Mouse (Mus musculus) limb, embryonic 14.5 days (tissue): ENCODE measurements around the gene Ephb2. TPM values are rescaled to one million over a fixed set of nuclear protein-coding genes. Genes with fewer than 3 reads are reported as not detected.

Source experiments
- ATAC-seq: fragments of 200-750 bp; cut with Nextera tagmentation; 2 replicates; pipeline ENCODE4 v1.8.0; 2017; ENCODE audit warnings: low read depth, moderate number of reproducible peaks, moderate TSS enrichment; ENCODE audit not compliant: low FRiP score
- DNase-seq: peaks from one replicate; pipeline ENCODE4 v3.0.0-alpha.2; 2015; ENCODE audit warnings: low spot score
- H3K27ac ChIP-seq: fragments of 300-500 bp; sonication (generic); replicated peaks from 2 replicates; pipeline ENCODE4 v1.5.1; 2014; ENCODE audit warnings: low read depth, mild to moderate bottlenecking, low read length, moderate library complexity, mixed read lengths
- H3K27me3 ChIP-seq: fragments of 300-500 bp; sonication (generic); 2 replicates; pipeline ENCODE4 v1.6.1; 2014; ENCODE audit warnings: low read length, mixed read lengths; ENCODE audit not compliant: control insufficient read depth, insufficient read depth
- H3K36me3 ChIP-seq: fragments of 300-500 bp; sonication (generic); 2 replicates; pipeline ENCODE4 v1.6.1; 2014; ENCODE audit warnings: mild to moderate bottlenecking, low read length, moderate library complexity, mixed read lengths; ENCODE audit not compliant: control insufficient read depth, insufficient read depth
- H3K4me1 ChIP-seq: fragments of 300-500 bp; sonication (generic); 2 replicates; pipeline ENCODE4 v1.6.1; 2014; ENCODE audit warnings: antibody characterized with exemption, low read length, mixed read lengths; ENCODE audit not compliant: control insufficient read depth, insufficient read depth
- H3K4me2 ChIP-seq: fragments of 300-500 bp; sonication (generic); replicated peaks from 2 replicates; pipeline ENCODE4 v1.6.1; 2014; ENCODE audit warnings: low read depth, mild to moderate bottlenecking, low read length, moderate library complexity; ENCODE audit not compliant: severe bottlenecking
- H3K4me3 ChIP-seq: fragments of 300-500 bp; sonication (generic); replicated peaks from 2 replicates; pipeline ENCODE4 v1.5.1; 2014; ENCODE audit warnings: low read length
- H3K9ac ChIP-seq: fragments of 300-500 bp; sonication (generic); 2 replicates; pipeline ENCODE4 v1.6.1; 2014; ENCODE audit warnings: mild to moderate bottlenecking, low read depth, low read length, moderate library complexity; ENCODE audit not compliant: severe bottlenecking
- H3K9me3 ChIP-seq: fragments of 300-500 bp; sonication (generic); 2 replicates; pipeline ENCODE4 v1.6.1; 2016; ENCODE audit warnings: low read length; ENCODE audit not compliant: control insufficient read depth
- POLR2A ChIP-seq: fragments of 200-500 bp; IDR thresholded peaks from 2 replicates; pipeline ENCODE4 v1.8.0; 2012; ENCODE audit warnings: inconsistent platforms, mild to moderate bottlenecking, moderate library complexity, borderline replicate concordance; ENCODE audit not compliant: insufficient read depth, insufficient read length; ENCODE audit errors: extremely low read depth
- WGBS: fragments of 180-500 bp; shearing (Covaris S2); extraction: QIAGEN DNeasy Blood & Tissue Kit; methylation state at CpG from one replicate; pipeline ENCODE4 v1.1.7; 2014; 5-methylcytosine and 5-hydroxymethylcytosine counted together
- polyA plus RNA-seq, 2 experiments: library from polyadenylated mRNA; depleted of rRNA in 1 of 2; stranded (reverse) in 1 of 2; unstranded in 1 of 2; fragments of >200 nt; fragmentation: Nextera tagmentation in 1 of 2; extraction: Ambion mirVana in 1 of 2; gene quantifications; 2 replicates each; pipeline versions ENCODE4 v1.2.1 to v1.2.3; 2012 to 2014

Ephb2 gene
- polyA plus RNA-seq, 2 experiments, result 17.9 to 45.2 TPM

DNA sequence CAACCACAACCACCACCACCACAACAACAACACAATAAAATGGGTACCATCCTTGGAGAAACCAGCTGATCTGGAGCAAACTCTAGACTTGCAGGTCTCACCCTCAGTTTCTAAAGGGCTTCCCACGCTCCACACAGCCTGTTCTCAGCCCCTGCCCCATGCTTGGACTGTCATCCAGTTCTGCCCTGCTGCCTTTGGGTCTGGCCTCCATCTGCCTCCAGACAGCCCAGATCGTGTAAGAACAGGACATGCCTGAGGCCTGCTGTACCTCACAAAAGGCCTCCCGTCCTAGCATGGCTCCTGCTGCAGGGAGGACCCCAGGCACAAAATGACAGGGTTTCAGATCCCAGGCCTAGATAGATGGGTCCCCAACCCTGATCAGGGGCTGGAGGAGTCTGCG, 48.4 kb downstream of the Ephb2 start:
- Histone ChIP-seq H3K27ac (no peak overlapping the region), H3K9me3 (no peaks in the 10 kb centered on the region), H3K27me3 (no peaks in the 10 kb centered on the region), H3K4me2 (no peak overlapping the region), H3K4me1 (peaks cover 24% of the 10 kb centered on the region), H3K9ac (no peak overlapping the region), H3K36me3 (peaks cover 5% of the 10 kb centered on the region; the same call in 1 of the 2 replicates), H3K4me3 (no peak overlapping the region)
- ATAC-seq (no peak), DNase-seq (no peak)
- WGBS, result 48% methylated on average over 4 of the region's 4 CpGs
- no peak for TF ChIP-seq POLR2A

DNA sequence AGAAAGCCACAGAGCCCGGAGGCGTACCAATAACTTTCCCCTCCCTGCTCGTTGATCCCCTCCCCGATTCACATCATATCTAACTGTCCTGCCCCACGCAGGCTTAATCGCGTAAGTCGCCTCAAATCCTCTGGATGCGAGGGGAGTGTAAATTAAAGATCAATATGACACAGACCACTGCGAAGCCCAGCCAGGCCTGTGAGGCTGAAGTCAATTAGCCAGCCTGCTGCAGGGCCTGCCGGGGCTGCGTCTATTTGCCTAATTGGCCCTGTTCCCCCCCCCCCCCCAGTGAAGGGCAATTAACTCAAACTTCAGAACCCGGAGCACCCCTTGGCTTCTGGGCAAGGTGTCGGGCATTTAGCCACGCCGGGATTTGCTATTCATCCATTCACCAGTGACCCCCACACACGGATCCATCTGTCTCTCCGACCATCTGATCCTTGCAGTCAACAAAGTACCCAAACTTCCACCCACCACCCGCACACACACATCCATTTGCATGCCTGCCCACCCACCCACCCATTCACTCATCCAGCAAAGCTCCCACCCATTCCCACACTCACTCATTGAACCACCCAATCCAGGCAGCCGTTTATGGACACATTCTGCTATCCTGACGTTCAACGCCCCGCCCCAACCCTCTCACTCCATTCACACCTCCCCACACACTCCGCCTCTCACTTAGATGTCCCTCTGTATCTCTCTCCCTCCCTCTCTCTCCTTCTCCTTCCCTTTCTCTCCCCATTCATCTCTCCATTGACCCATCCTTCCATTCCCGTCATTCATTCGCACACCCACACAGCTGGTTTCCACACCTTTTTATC, 49.1 kb downstream of the Ephb2 start:
- H3K36me3 ChIP-seq, result peaks cover 5% of the 10 kb centered on the region; the same call in 1 of the 2 replicates
- H3K27ac ChIP-seq, result no peak overlapping the region
- no peaks in the 10 kb centered on the region for H3K9me3 ChIP-seq
- no peak for TF ChIP-seq POLR2A
- ATAC-seq (no peak), DNase-seq (no peak)
- H3K4me3 ChIP-seq, result no peak overlapping the region
- H3K27me3 ChIP-seq, result no peaks in the 10 kb centered on the region
- H3K4me1 ChIP-seq, result peaks cover 31% of the 10 kb centered on the region
- 29% methylated on average over 26 of the region's 26 CpGs for WGBS
- H3K9ac ChIP-seq, result no peak overlapping the region
- H3K4me2 ChIP-seq, result no peak overlapping the region

DNA sequence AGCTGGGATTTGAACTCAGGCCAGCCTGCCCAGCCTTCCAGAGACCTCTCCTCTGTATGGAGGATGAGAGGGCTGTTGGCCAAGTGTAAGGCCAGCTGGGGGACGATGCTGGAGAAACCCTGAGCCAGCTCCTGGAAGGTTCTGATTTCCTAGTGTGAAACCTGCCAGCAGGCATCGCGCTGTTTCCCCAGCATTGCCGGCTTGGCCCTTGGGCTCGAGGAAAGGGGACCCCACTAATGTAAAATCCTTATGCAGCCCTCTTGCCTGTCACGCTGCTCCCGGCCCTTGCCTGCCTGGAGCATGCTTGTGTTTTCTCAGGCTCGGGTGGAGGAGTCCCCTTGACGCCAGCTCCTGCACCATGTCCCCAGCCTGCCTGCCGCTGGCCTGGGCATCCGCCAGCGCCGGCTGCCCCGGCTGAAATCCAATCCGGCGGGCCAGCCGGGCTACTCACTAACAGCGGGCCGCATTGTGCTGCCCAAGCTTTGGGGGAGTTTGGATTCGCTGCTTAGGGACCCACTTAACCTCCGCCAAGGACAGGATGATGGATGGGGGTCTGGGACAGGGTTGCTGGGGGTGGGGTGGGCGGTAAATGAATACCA, 52.1 kb downstream of the Ephb2 start:
- Histone ChIP-seq H3K4me2 (no peak overlapping the region; the same call in 1 of the 2 replicates), H3K4me1 (peaks cover 48% of the 10 kb centered on the region), H3K27me3 (no peaks in the 10 kb centered on the region), H3K9me3 (no peaks in the 10 kb centered on the region), H3K36me3 (peaks cover under 1% of the 10 kb centered on the region; the same call in 1 of the 2 replicates), H3K9ac (no peak overlapping the region), H3K4me3 (no peak overlapping the region), H3K27ac (peak overlapping the region; percentile 55; the same call in 1 of the 2 replicates)
- no peak for TF ChIP-seq POLR2A
- WGBS, result 13% methylated on average over 22 of the region's 22 CpGs
- DNase-seq (peak; percentile 47), ATAC-seq (peak; percentile 56)

DNA sequence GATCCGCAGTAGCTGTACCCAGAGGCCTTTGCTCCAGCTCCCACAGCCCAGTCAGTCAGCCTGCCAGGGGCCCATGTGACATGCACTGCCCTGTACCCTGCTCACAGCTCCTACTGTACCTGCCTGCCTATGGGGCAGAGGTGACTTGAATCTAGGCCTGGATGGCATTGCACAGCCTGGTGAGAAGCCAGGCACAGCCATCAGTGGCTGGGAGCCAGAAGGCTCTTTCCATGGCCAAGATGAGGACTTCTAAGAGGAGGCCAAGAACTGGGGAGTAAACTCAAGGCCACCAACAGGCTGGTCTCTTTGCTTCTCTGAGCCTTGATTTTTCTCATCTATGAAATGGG, 53.2 kb downstream of the Ephb2 start:
- no peaks in the 10 kb centered on the region for H3K9me3 ChIP-seq
- no peak for ATAC-seq
- peaks cover 48% of the 10 kb centered on the region for H3K4me1 ChIP-seq
- no peaks in the 10 kb centered on the region for H3K27me3 ChIP-seq
- DNase-seq, result no peak
- no peak overlapping the region for H3K4me2 ChIP-seq
- H3K4me3 ChIP-seq, result no peak overlapping the region
- no peak for TF ChIP-seq POLR2A
- no peaks in the 10 kb centered on the region for H3K36me3 ChIP-seq
- no peak overlapping the region for H3K27ac ChIP-seq
- H3K9ac ChIP-seq, result no peak overlapping the region
- 100% methylated on average over 1 of the region's 1 CpGs for WGBS

DNA sequence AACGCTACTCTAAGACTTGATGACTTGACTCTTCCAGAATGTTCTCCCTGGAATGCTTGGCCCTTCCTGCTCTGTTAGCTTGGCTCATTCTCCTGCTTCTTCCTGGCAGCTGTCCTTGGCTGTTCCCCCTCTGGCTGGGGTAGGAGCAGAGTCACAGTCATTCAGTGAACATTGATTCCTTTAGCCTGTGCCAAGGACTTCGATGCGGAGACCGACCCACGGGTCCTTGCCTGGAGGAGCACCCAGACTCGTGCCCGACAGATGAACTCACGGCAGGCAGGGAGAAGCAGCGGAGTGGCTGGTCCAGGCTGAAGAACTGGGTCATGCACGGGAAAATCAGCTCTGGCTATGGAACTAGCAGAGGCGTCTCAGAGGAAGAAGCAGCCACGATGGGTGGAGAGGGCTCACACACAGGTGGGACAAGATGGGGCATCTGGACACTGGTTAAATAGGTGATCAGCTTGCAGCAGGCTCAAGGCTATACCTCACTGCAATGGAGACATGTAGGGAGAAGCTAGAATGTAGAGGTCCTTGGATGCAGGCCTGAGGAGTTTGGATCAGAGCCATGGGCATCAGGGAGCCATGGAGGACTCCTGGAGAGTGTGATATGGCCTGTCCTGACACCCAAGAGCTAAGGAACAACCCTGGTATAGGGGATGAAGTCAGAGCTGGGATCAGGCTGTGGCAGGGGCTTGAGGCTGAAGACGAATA, 53.8 kb downstream of the Ephb2 start:
- no peak for ATAC-seq
- H3K9ac ChIP-seq, result no peak overlapping the region
- H3K27ac ChIP-seq, result no peak overlapping the region; the same call in 1 of the 2 replicates
- WGBS, result 73% methylated on average over 13 of the region's 13 CpGs
- no peak overlapping the region for H3K4me2 ChIP-seq
- H3K4me3 ChIP-seq, result no peak overlapping the region
- TF ChIP-seq POLR2A, result no peak
- no peaks in the 10 kb centered on the region for H3K9me3 ChIP-seq
- H3K36me3 ChIP-seq, result no peaks in the 10 kb centered on the region
- H3K27me3 ChIP-seq, result no peaks in the 10 kb centered on the region
- peaks cover 52% of the 10 kb centered on the region for H3K4me1 ChIP-seq
- DNase-seq, result peak; percentile 66
